Mouse (Mus musculus) liver, adult 2 months (tissue): Measurements from ENCODE around the gene Kif2a.
"Not testable (repeated sequence)": the region's sequence is repeated elsewhere in the genome, so short reads cannot be mapped to it uniquely, and the experiment has no call there.

Experiments
- CTCF ChIP-seq: fragments of 200-500 bp; IDR thresholded peaks from 2 replicates; pipeline ENCODE4 v1.5.1; 2011; ENCODE audit warnings: low read depth, low read length, control low read depth
- POLR2A ChIP-seq: fragments of 200-500 bp; IDR thresholded peaks from 2 replicates; pipeline ENCODE4 v1.6.1; 2011; ENCODE audit warnings: low read length, control low read depth; ENCODE audit not compliant: insufficient read depth; ENCODE audit errors: extremely low read depth

DNA sequence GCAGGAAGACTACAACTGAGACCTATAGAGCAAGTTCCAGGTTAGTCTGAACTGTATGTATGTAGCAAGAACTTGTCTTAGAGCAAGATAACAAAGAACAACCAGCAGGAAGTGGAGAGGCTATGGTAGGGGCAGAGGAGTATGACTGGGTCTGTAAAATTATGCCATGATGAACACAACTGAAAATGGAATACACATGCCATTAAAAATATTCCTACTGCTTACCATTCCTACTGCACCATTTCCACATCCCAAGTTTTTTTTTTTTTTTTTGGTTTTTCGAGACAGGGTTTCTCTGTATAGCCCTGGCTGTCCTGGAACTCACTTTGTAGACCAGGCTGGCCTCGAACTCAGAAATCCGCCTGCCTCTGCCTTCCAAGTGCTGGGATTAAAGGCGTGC, 24.4 kb downstream of the Kif2a start:
- TF ChIP-seq POLR2A, CTCF: not testable (repeated sequence)
